Mouse (Mus musculus): ENCODE data around the gene Pigyl.

The Pigyl gene

GRCm38 (mm10) chr9:22156497-22157245, at the start of gene Pigyl:
Gene Pigyl (plus strand): TSS chr9:22156846.
- peak; percentile 96 to 97 for DNase-seq (ENCODE audit: low spot score in 2 of 2)

- DNase-seq (ENCODE audit: low spot score in 2 of 2) = no peak
These were observed 48.5 kb upstream of the Pigyl start for GRCm38 (mm10) chr9:22108194-22108593.

- no peak for DNase-seq (ENCODE audit: low spot score in 2 of 2)
These were observed 41.0 kb upstream of the Pigyl start for GRCm38 (mm10) chr9:22115635-22116034.

- no peak for DNase-seq (ENCODE audit: low spot score in 2 of 2)
These were observed 40.6 kb upstream of the Pigyl start for GRCm38 (mm10) chr9:22116086-22116485.

- peak; percentile 94 to 96 for DNase-seq (ENCODE audit: low spot score in 2 of 2)
These were observed 39.8 kb upstream of the Pigyl start, which contains the start of gene Elof1 for GRCm38 (mm10) chr9:22116740-22117426. Gene Elof1 (minus strand): TSS chr9:22117172.

- DNase-seq (ENCODE audit: low spot score in 2 of 2) = peak in 1 of 2 experiments; percentile 58
These were observed 38.7 kb upstream of the Pigyl start for GRCm38 (mm10) chr9:22117754-22118456.

- peak; percentile 49 to 57 for DNase-seq (ENCODE audit: low spot score in 2 of 2)
These were observed 37.1 kb upstream of the Pigyl start for GRCm38 (mm10) chr9:22119543-22119942.

- no peak for DNase-seq (ENCODE audit: low spot score in 2 of 2)
These were observed 35.1 kb upstream of the Pigyl start for GRCm38 (mm10) chr9:22121545-22121944.

- DNase-seq (ENCODE audit: low spot score in 2 of 2) = no peak
These were observed 34.6 kb upstream of the Pigyl start for GRCm38 (mm10) chr9:22122005-22122404.

GRCm38 (mm10) chr9:22123069-22123609, 33.5 kb upstream of the Pigyl start:
- DNase-seq (ENCODE audit: low spot score in 2 of 2) = no peak

- DNase-seq (ENCODE audit: low spot score in 2 of 2) = no peak
These were observed 32.5 kb upstream of the Pigyl start for GRCm38 (mm10) chr9:22124169-22124568.

GRCm38 (mm10) chr9:22125246-22126027, 31.2 kb upstream of the Pigyl start:
- DNase-seq (ENCODE audit: low spot score in 2 of 2) = no peak

- no peak for DNase-seq (ENCODE audit: low spot score in 2 of 2)
These were observed 25.2 kb upstream of the Pigyl start for GRCm38 (mm10) chr9:22131226-22131981.

- DNase-seq (ENCODE audit: low spot score in 2 of 2) = no peak
These were observed 24.4 kb upstream of the Pigyl start for GRCm38 (mm10) chr9:22132220-22132619.

GRCm38 (mm10) chr9:22134246-22134890, 22.3 kb upstream of the Pigyl start:
- DNase-seq (ENCODE audit: low spot score in 2 of 2) = no peak

GRCm38 (mm10) chr9:22134988-22135643, 21.5 kb upstream of the Pigyl start:
- DNase-seq (ENCODE audit: low spot score in 2 of 2) = no peak

GRCm38 (mm10) chr9:22135644-22136390, 20.8 kb upstream of the Pigyl start, which contains the start of gene Acp5:
Gene Acp5 (minus strand): TSS chr9:22135711.
- no peak for DNase-seq (ENCODE audit: low spot score in 2 of 2)

GRCm38 (mm10) chr9:22136765-22137547, 19.7 kb upstream of the Pigyl start:
- no peak for DNase-seq (ENCODE audit: low spot score in 2 of 2)
